Mouse (Mus musculus) small intestine, adult 2 months (tissue): ENCODE measurements around the gene Msln. TPM values are rescaled to one million over a fixed set of nuclear protein-coding genes. Genes with fewer than 3 reads are reported as not detected.

Experiments used
- H3K27ac ChIP-seq: fragments of 200-500 bp; 2 replicates; pipeline ENCODE4 v1.5.1; 2012; ENCODE audit warnings: low read depth, low read length, control low read depth, inconsistent platforms; ENCODE audit not compliant: insufficient read depth
- H3K27me3 ChIP-seq: fragments of 200-500 bp; 2 replicates; pipeline ENCODE4 v1.6.1; 2012; ENCODE audit warnings: mild to moderate bottlenecking, moderate library complexity, low read length, inconsistent platforms; ENCODE audit not compliant: control insufficient read depth, insufficient read depth
- H3K36me3 ChIP-seq: fragments of 200-500 bp; 2 replicates; pipeline ENCODE4 v1.6.1; 2012; ENCODE audit warnings: mild to moderate bottlenecking, low read length, control low read depth, inconsistent platforms; ENCODE audit not compliant: control insufficient read depth, insufficient read depth
- H3K4me1 ChIP-seq: fragments of 200-500 bp; 2 replicates; pipeline ENCODE4 v1.6.1; 2012; ENCODE audit warnings: low read length, inconsistent platforms, mixed read lengths; ENCODE audit not compliant: control insufficient read depth, insufficient read depth, insufficient read length
- H3K4me3 ChIP-seq: fragments of 200-500 bp; 2 replicates; pipeline ENCODE4 v1.5.1; 2012; ENCODE audit warnings: low read depth, mild to moderate bottlenecking, control low read depth, inconsistent platforms, low read length, moderate library complexity
- CTCF ChIP-seq: fragments of 200-500 bp; IDR thresholded peaks from 2 replicates; pipeline ENCODE4 v1.5.1; 2012; ENCODE audit warnings: low read depth, mild to moderate bottlenecking, control low read depth, inconsistent platforms, low read length, moderate library complexity, mixed read lengths; ENCODE audit not compliant: insufficient replicate concordance, insufficient read length; ENCODE audit errors: extremely low read depth
- POLR2A ChIP-seq: fragments of 200-500 bp; IDR thresholded peaks from 2 replicates; pipeline ENCODE4 v1.6.1; 2012; ENCODE audit warnings: low read depth, mild to moderate bottlenecking, control low read depth, inconsistent platforms, low read length, moderate library complexity
- WGBS: fragments of 180-500 bp; shearing (Covaris S2); methylation state at CpG from one replicate; pipeline ENCODE4 v1.1.7; 2018; 5-methylcytosine and 5-hydroxymethylcytosine counted together
- polyA plus RNA-seq: library from polyadenylated mRNA; depleted of rRNA; stranded (reverse); fragments of >200 nt; gene quantifications from 2 replicates; pipeline ENCODE4 v1.2.3, GENCODE M21; 2012; rRNA removed

Msln gene
- polyA plus RNA-seq, 1 experiment, result 1.0 TPM

DNA sequence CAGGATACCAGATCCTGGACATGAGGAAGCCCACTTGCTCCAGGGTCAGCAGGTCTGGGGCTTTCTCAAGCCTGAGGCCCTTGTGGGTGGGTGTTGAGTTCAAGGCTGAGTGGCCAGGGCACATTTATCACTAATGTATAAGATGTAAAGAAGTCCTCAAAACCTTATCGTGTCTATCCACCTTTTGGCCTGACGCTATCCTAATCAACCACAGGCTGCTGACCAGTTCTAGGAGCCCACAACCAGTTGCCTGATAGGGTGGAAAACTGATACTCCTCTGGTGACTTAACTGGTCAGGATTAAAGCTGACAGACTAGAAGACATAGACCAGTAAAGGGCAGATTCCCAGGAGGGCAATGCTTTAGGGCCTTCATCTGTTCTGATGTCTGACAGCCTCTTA lies 44.2 kb downstream of the Msln start:
- no peak overlapping the region for H3K4me3 ChIP-seq
- no peaks in the 10 kb centered on the region for H3K4me1 ChIP-seq
- H3K27ac ChIP-seq, result no peak overlapping the region
- TF ChIP-seq POLR2A, result no peak
- no peak for TF ChIP-seq CTCF
- H3K27me3 ChIP-seq, result no peaks in the 10 kb centered on the region; the same call in 1 of the 2 replicates
- H3K36me3 ChIP-seq, result no peaks in the 10 kb centered on the region
- 92% methylated on average over 2 of the region's 2 CpGs for WGBS

DNA sequence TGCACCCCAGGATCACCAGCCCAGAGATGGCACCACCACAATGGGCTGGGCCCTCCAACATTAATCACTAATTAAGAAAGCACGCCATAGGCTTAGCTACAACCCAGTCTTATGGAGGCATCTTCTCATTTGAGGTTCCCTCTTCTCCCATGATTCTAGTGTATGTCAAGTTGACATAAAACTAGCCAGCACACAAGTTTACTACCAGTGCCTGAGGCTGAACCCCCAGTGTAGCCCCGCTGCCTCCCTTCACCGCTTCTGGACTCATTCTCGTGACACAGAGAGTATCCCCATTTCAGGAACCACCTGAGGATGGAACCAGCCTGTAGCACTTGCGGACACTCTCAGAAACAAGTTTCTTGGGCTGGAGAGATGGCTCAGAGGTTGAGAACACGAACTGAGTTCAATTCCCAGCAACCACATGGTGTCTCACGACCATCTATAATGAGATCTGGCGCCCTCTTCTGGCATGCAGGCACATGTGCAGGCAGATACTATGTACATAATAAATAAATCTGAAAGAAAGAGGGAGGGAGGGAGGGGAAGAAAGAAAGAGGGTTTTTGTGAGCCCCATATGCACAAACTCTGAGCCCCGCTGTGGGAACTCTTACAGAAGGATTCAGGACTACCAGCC lies 53.2 kb downstream of the Msln start:
- no peak overlapping the region for H3K27ac ChIP-seq
- WGBS, result 56% methylated on average over 9 of the region's 9 CpGs
- H3K36me3 ChIP-seq, result no peaks in the 10 kb centered on the region

More for the DNA sequence above, 53.2 kb downstream of the Msln start:
- no peak for TF ChIP-seq CTCF
- TF ChIP-seq POLR2A, result no peak
- Histone ChIP-seq H3K4me1 (no peaks in the 10 kb centered on the region), H3K4me3 (no peak overlapping the region), H3K27me3 (no peaks in the 10 kb centered on the region)

Other genes with a start within 250 kb of the Msln start
- 0.67 and 0.98 TPM in 2 replicates for gene Sox8, start 183.7 kb downstream of the Msln start, polyA plus RNA-seq
- gene Lmf1, start 175.3 kb downstream of the Msln start, polyA plus RNA-seq, result 10.0 and 10.9 TPM in 2 replicates
- 0.20 and 0.30 TPM in 2 replicates for gene Gng13, start 37.2 kb downstream of the Msln start, polyA plus RNA-seq
- gene Chtf18, start 27.0 kb downstream of the Msln start, polyA plus RNA-seq, result 7.3 and 15.2 TPM in 2 replicates
- gene Rpusd1, start 26.7 kb downstream of the Msln start, polyA plus RNA-seq, result 12.4 and 23.0 TPM in 2 replicates
- gene Mslnl, start 18.3 kb downstream of the Msln start, polyA plus RNA-seq, result 0.16 and 0.20 TPM in 2 replicates
- gene Narfl, start 19.4 kb upstream of the Msln start, polyA plus RNA-seq, result 14.9 and 19.3 TPM in 2 replicates
- gene Haghl, start 31.3 kb upstream of the Msln start, polyA plus RNA-seq, result 12.7 and 25.0 TPM in 2 replicates
- 0.06 TPM in 1 of 2 replicates, not detected in the other for gene Ccdc78, start 32.2 kb upstream of the Msln start, polyA plus RNA-seq
- gene Fam173a, start 38.5 kb upstream of the Msln start, polyA plus RNA-seq, result 70.7 and 135 TPM in 2 replicates
- 0.48 TPM in 1 of 2 replicates, not detected in the other for gene AC134908.4, start 41.3 kb upstream of the Msln start, polyA plus RNA-seq
- 28.2 and 31.9 TPM in 2 replicates for gene Metrn, start 42.8 kb upstream of the Msln start, polyA plus RNA-seq
- 3.1 and 3.7 TPM in 2 replicates for gene Fbxl16, start 54.7 kb upstream of the Msln start, polyA plus RNA-seq
- gene Wdr24, start 69.2 kb upstream of the Msln start, polyA plus RNA-seq, result 18.2 and 40.0 TPM in 2 replicates
- gene Jmjd8, start 74.5 kb upstream of the Msln start, polyA plus RNA-seq, result 30.2 and 47.3 TPM in 2 replicates
- gene Stub1, start 79.0 kb upstream of the Msln start, polyA plus RNA-seq, result 76.7 and 141 TPM in 2 replicates
- 6.9 and 10.6 TPM in 2 replicates for gene Rhbdl1, start 82.9 kb upstream of the Msln start, polyA plus RNA-seq
- 28.3 and 55.5 TPM in 2 replicates for gene Gm20683, start 87.4 kb upstream of the Msln start, polyA plus RNA-seq
- gene Rhot2, start 90.5 kb upstream of the Msln start, polyA plus RNA-seq, result 54.9 and 87.5 TPM in 2 replicates
- 8.3 and 13.3 TPM in 2 replicates for gene Wdr90, start 107.1 kb upstream of the Msln start, polyA plus RNA-seq
- gene Mcrip2, start 114.4 kb upstream of the Msln start, polyA plus RNA-seq, result 84.8 and 111 TPM in 2 replicates
- 149 and 196 TPM in 2 replicates for gene Mettl26, start 120.7 kb upstream of the Msln start, polyA plus RNA-seq
- gene Wfikkn1, start 126.5 kb upstream of the Msln start, polyA plus RNA-seq, result 0.72 and 2.6 TPM in 2 replicates
- 20.7 and 43.4 TPM in 2 replicates for gene Rab40c, start 165.3 kb upstream of the Msln start, polyA plus RNA-seq
- 59.8 and 74.1 TPM in 2 replicates for gene Pigq, start 190.6 kb upstream of the Msln start, polyA plus RNA-seq
- 0.51 TPM in 1 of 2 replicates, not detected in the other for gene Nhlrc4, start 190.6 kb upstream of the Msln start, polyA plus RNA-seq
- gene A930017K11Rik, start 198.2 kb upstream of the Msln start, polyA plus RNA-seq, result 0.04 TPM in 1 of 2 replicates, not detected in the other
- gene Capn15, start 231.4 kb upstream of the Msln start, polyA plus RNA-seq, result 46.8 and 75.2 TPM in 2 replicates